Mouse (Mus musculus): Measurements from ENCODE around the gene Ube2j1. TPM values are rescaled to one million over a fixed set of nuclear protein-coding genes. Genes with fewer than 3 reads are reported as not detected.
"Not testable (repeated sequence)": the region's sequence is repeated elsewhere in the genome, so short reads cannot be mapped to it uniquely, and the experiment has no call there.

Gene Ube2j1
- polyA plus RNA-seq, 1 experiment from 2014 or later: 36.6 TPM

- CTCF ChIA-PET: no interaction called here
- no peak for ATAC-seq
- no peak for TF ChIP-seq CTCF (IDR thresholded peaks at IDR 0.05)
- DNase-seq (ENCODE audit: low read depth, low spot score): no peak
- in situ Hi-C loops (cut with MboI; ENCODE audit: low pct_unique_long_range_greater_than_20kb): no loop called here
- POLR2A ChIA-PET: no interaction called here
- H3K27me3 ChIP-seq: no peaks in the 10 kb centered on the region
Observed at GRCm38 (mm10) chr4:32989346-32989745, 41.9 kb upstream of the Ube2j1 start.

GRCm38 (mm10) chr4:32994168-32994567, 37.0 kb upstream of the Ube2j1 start:
- ChIA-PET POLR2A (no interaction called here), CTCF (no interaction called here)
- in situ Hi-C loops (cut with MboI; ENCODE audit: low pct_unique_long_range_greater_than_20kb): no loop called here
- ATAC-seq: no peak
- TF ChIP-seq CTCF (IDR thresholded peaks at IDR 0.05): peak; percentile 21
- no peaks in the 10 kb centered on the region for H3K27me3 ChIP-seq
- no peak for DNase-seq (ENCODE audit: low read depth, low spot score)

- in situ Hi-C loops (cut with MboI; ENCODE audit: low pct_unique_long_range_greater_than_20kb): no loop called here
Observed at GRCm38 (mm10) chr4:32996083-32996482, 35.1 kb upstream of the Ube2j1 start.

GRCm38 (mm10) chr4:32997571-32997970, 33.6 kb upstream of the Ube2j1 start:
- no peak for TF ChIP-seq CTCF (IDR thresholded peaks at IDR 0.05)
- no peaks in the 10 kb centered on the region for H3K27me3 ChIP-seq
- in situ Hi-C loops (cut with MboI; ENCODE audit: low pct_unique_long_range_greater_than_20kb): no loop called here
- no peak for ATAC-seq
- ChIA-PET CTCF (no interaction called here), POLR2A (no interaction called here)
- no peak for DNase-seq (ENCODE audit: low read depth, low spot score)

More at GRCm38 (mm10) chr4:32996083-32996482, 35.1 kb upstream of the Ube2j1 start:
- no peaks in the 10 kb centered on the region for H3K27me3 ChIP-seq
- ATAC-seq (no peak), DNase-seq (ENCODE audit: low read depth, low spot score) (no peak)
- ChIA-PET CTCF (no interaction called here), POLR2A (no interaction called here)
- no peak for TF ChIP-seq CTCF (IDR thresholded peaks at IDR 0.05)

- no peak for DNase-seq (ENCODE audit: low read depth, low spot score)
- ChIA-PET CTCF (no interaction called here), POLR2A (no interaction called here)
- TF ChIP-seq CTCF (IDR thresholded peaks at IDR 0.05): no peak
- in situ Hi-C loops (cut with MboI; ENCODE audit: low pct_unique_long_range_greater_than_20kb): no loop called here
- no peak for ATAC-seq
- H3K27me3 ChIP-seq: no peaks in the 10 kb centered on the region
Observed at GRCm38 (mm10) chr4:32998996-32999395, 32.2 kb upstream of the Ube2j1 start.

GRCm38 (mm10) chr4:33002081-33002480, 29.1 kb upstream of the Ube2j1 start:
- DNase-seq (ENCODE audit: low read depth, low spot score): no peak
- ChIA-PET CTCF (no interaction called here), POLR2A (no interaction called here)

GRCm38 (mm10) chr4:33005595-33006470, 25.4 kb upstream of the Ube2j1 start:
- not testable (repeated sequence) for ATAC-seq

More at GRCm38 (mm10) chr4:33002081-33002480, 29.1 kb upstream of the Ube2j1 start:
- no peak for ATAC-seq
- in situ Hi-C loops (cut with MboI; ENCODE audit: low pct_unique_long_range_greater_than_20kb): loop anchor here (25.0 kb wide), 1 partner anchor 390 kb away; the partner anchor contains the start of genes Casp8ap2 and Gja10
- H3K27me3 ChIP-seq: no peaks in the 10 kb centered on the region
- TF ChIP-seq CTCF (IDR thresholded peaks at IDR 0.05): no peak

GRCm38 (mm10) chr4:33006844-33007243, 24.4 kb upstream of the Ube2j1 start:
- CTCF ChIA-PET: no interaction called here

More at GRCm38 (mm10) chr4:33005595-33006470, 25.4 kb upstream of the Ube2j1 start:
- CTCF ChIA-PET; POLR2A ChIA-PET; DNase-seq (ENCODE audit: low read depth, low spot score); H3K27me3 ChIP-seq: not testable (repeated sequence)
- in situ Hi-C loops (cut with MboI; ENCODE audit: low pct_unique_long_range_greater_than_20kb): loop anchor here (25.0 kb wide), 1 partner anchor 394 kb away; the partner anchor contains the start of genes Casp8ap2 and Gja10

GRCm38 (mm10) chr4:33007443-33008217, 23.6 kb upstream of the Ube2j1 start:
- CTCF ChIA-PET: no interaction called here
- no peaks in the 10 kb centered on the region for H3K27me3 ChIP-seq
- no peak for ATAC-seq
- DNase-seq (ENCODE audit: low read depth, low spot score): no peak
- no peak for TF ChIP-seq CTCF (IDR thresholded peaks at IDR 0.05)
- in situ Hi-C loops (cut with MboI; ENCODE audit: low pct_unique_long_range_greater_than_20kb): loop anchor here (25.0 kb wide), 1 partner anchor 395 kb away; the partner anchor contains the start of genes Casp8ap2 and Gja10
- POLR2A ChIA-PET: no interaction called here

More at GRCm38 (mm10) chr4:33006844-33007243, 24.4 kb upstream of the Ube2j1 start:
- H3K27me3 ChIP-seq: no peaks in the 10 kb centered on the region
- no peak for DNase-seq (ENCODE audit: low read depth, low spot score)
- POLR2A ChIA-PET: no interaction called here
- in situ Hi-C loops (cut with MboI; ENCODE audit: low pct_unique_long_range_greater_than_20kb): loop anchor here (25.0 kb wide), 1 partner anchor 395 kb away; the partner anchor contains the start of genes Casp8ap2 and Gja10
- TF ChIP-seq CTCF (IDR thresholded peaks at IDR 0.05): no peak
- no peak for ATAC-seq

- ATAC-seq (no peak), DNase-seq (ENCODE audit: low read depth, low spot score) (no peak)
- POLR2A ChIA-PET: no interaction called here
- TF ChIP-seq CTCF (IDR thresholded peaks at IDR 0.05): no peak
- in situ Hi-C loops (cut with MboI; ENCODE audit: low pct_unique_long_range_greater_than_20kb): loop anchor here (10.0 to 25.0 kb wide), 3 partner anchors 105 to 398 kb away; partner anchors contain the start of genes Casp8ap2 and Gja10
- H3K27me3 ChIP-seq: no peaks in the 10 kb centered on the region
- CTCF ChIA-PET: no interaction called here
Observed at GRCm38 (mm10) chr4:33010078-33010477, 21.1 kb upstream of the Ube2j1 start.

Measured in Patski (cell line).